Mouse (Mus musculus): ENCODE data around the gene Hoxc12.

Gene Hoxc12

DNA sequence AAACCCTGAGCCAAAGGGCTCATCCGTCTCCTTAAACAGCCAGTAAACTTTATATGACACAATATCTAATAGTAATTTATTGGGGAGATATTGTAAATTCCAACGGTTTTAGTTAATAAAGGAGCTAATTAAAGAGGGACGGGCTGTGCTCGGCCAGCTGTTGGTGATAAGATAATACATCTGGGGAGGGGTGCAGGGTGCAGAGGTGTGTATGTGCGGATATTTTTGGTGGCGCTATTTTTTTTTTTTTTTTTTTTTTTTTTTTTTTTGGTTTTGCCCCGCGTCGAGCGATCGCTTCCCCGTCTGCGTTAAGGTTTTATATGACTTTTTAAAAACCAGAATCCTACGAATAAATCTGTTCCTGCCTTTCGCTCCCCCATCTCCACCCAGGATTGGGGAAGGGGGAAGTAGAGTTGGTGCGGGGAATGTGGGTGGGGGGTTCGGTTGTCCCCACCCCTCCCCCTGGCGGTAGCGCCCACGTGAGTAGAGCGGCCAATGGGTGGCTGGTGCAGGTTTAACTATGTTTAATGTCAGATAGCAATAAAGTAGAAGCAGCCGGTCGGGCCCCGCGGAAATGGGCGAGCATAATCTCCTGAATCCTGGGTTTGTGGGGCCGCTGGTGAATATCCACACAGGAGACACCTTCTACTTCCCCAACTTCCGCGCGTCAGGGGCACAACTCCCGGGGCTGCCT, at the start of gene Hoxc12:
Gene Hoxc12, plus strand, starts transcription at position 479 of the 694 bp plus-strand sequence.
- DNase-seq (ENCODE audit: low read depth, low spot score): peak; percentile 71

DNA sequence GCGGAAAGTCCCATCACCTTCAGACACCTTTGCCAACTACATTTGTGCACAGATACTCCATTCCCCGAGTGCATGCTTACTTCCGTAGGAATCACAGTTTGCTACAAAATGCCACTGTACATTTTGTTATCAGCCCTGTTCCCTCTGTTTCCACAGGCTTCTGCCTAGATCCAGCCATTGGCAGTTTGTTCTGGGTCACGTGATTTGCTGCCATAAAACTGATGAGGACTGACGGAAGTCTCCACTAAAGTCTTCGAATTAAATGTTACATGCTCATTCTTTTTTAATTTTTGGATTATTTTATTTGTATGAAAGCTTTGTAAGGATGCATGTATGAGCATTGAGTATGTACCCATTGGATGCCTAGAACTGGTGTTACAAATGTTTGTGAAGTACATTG, 41.4 kb upstream of the Hoxc12 start:
- no peak for DNase-seq (ENCODE audit: low read depth, low spot score)

DNA sequence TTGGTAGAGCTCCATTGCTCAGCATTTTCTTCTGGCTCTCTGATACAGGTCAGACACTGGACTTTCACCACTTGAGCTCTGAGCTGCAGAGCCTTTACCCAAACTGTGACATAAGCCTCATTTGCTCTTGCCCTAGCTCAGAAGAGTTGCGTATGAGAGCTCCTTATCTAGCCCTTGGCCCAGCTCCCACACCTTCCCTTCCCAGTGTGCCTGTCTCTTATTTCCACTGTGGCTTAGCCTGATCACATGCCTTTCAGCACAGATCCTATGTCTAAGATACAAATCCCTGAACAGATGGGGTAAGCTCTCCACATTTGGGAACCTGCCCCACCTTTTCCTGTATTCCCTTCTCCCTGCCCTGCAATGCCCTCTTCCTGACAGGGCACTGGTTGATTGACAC, 31.6 kb upstream of the Hoxc12 start:
- no peak for DNase-seq (ENCODE audit: low read depth, low spot score)

DNA sequence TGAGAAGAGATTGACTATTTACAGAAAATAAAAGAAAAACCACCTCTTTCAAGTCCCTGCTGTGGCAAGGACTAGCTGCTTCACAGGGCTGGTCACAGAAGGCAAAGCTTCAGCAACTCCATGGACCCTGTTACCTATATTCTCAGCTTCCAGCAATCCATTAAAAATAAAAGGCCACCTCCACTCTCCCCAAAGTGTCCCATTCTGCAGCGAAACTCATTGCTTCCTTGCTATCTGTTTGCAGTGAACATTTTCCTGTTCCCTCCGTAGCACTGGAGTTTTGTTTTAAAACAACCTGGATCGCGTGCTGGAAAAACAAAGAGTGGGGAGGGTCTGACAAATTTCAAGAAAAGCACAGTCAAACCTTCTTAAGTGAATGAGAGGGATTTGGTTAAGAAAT, 27.0 kb upstream of the Hoxc12 start:
- DNase-seq (ENCODE audit: low read depth, low spot score): no peak

DNA sequence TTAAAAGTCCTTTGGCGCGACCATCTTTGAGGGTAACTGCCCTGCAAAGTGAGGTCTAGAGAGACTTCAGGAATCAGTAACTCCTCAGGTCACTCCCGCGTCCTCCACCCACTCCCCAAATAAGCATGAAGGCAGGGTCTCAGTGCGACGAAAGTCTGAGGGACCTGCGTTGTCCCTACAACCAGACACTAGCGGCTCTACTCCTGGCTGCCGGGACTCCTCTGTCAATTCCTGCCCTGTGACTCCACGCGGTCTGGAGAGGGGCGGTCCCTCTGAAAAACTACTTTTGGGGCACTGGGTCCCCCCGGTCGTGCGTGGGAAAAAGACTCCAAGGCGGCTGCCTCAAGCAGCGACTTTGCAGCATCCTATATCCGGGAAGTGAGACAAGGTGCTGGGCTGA, 26.5 kb upstream of the Hoxc12 start:
- peak; percentile 57 for DNase-seq (ENCODE audit: low read depth, low spot score)

DNA sequence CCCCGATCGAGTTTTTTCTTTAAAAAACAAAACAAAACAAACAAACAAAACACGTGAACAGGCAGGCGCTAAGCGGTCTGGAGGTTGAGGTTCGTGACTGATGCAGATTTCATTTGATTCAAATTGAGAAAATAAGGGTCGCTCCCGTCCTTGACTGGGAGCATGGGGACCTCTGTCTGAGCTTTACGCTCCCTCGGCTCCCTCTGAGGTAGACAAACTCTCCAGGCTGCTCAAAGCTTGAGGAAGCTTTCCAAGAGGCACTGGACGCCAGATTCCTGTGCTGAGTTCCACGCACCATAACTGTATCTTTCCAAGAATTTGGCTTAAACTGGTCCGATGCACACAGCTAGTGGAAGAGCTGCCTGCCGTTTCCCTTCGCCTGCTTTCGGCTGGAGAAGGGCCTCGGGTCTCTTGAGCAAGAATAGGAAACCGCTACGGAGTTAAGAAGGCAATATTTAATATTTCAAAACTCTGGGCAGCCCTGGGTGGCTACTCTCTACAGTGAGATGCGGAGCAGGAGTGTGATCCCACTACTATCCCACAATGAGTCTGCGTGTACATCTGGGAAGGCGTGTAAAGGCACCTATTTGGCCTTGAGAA, 26.0 kb upstream of the Hoxc12 start:
- peak; percentile 65 for DNase-seq (ENCODE audit: low read depth, low spot score)

DNA sequence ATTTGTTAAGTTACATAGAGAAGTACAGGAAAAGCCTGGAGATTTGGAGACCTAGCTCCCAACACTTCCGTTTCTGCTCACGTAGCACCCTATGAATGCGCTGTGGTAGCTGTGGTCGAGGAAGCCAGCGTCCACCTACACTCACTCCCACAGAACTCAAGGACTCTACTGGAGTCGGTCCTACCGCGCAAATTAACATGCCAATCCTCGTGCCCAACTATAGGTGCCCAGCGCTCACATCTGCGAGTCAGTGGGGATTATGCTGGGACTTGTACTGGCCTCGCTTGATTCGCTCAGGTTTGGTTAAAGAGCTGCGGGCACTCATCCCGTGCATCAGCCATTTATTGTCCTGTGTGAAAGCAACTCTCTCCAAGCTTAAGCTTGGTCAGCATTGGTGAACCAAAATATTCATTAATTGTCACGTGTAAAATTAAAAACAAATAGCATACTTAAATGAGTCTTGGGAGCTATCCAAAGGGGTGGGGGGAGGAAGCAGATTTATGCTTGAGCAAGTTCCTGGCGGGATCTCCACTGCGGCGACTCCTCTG, 23.4 kb upstream of the Hoxc12 start:
- DNase-seq (ENCODE audit: low read depth, low spot score): no peak

DNA sequence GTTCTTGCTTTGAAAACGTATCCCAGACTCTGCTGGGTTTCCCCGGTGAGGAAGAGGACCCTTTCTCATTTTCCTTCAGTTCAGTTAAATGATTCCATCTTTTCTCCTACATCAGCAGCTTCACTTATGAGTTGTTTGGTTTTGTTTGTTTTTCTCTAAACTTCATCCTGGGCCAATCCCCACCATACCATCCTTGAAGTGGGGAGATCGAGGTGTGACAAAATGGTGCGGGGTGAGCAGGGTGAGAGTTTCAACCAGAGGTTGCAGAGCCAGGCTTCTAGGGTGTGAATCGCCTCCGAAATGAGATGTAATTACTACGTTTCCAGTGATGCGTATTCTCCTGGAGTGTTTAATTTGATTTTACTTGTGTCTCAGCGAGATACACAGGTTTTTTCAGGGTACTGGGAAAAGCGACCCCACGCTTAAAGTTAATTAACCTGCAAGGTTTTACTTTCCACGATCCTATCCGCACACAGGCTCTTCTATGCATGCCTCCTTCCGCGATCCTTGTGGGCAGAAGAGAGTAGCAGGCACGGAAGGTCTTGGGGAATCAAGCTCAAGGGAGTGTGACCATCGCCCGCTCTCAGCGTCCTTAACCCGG, 18.5 kb upstream of the Hoxc12 start:
- no peak for DNase-seq (ENCODE audit: low read depth, low spot score)

DNA sequence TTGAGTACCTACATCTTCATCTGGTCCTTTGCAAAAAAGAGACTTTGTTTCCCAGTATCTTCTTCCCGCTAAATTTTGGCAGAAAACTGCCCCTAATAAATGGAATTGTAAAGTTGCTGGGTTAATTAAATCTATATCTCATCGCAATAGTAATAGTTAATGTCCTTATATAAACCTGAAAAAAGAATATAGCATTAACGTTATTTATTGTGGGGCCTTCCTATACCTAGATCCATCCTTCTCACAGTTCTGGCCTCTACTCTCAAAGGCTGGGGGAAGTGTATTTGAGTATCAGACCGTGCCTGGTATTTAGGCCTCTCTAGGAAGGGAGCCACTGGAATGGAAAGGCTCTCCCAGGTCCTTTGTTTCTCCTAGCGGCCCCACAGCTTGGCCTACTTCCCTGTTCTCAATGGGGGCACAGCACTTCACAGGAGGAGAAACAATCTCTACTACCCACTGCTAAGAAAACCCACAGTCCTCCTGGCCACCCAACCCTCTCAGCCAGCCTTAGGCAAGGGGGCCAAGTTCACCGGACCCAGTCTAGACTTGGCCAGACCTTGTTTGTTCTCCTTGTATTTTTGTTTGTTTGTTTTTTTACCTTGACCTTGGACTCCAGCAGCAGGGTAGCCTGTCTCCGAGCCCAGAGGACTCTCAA, 17.8 kb upstream of the Hoxc12 start:
- no peak for DNase-seq (ENCODE audit: low read depth, low spot score)

DNA sequence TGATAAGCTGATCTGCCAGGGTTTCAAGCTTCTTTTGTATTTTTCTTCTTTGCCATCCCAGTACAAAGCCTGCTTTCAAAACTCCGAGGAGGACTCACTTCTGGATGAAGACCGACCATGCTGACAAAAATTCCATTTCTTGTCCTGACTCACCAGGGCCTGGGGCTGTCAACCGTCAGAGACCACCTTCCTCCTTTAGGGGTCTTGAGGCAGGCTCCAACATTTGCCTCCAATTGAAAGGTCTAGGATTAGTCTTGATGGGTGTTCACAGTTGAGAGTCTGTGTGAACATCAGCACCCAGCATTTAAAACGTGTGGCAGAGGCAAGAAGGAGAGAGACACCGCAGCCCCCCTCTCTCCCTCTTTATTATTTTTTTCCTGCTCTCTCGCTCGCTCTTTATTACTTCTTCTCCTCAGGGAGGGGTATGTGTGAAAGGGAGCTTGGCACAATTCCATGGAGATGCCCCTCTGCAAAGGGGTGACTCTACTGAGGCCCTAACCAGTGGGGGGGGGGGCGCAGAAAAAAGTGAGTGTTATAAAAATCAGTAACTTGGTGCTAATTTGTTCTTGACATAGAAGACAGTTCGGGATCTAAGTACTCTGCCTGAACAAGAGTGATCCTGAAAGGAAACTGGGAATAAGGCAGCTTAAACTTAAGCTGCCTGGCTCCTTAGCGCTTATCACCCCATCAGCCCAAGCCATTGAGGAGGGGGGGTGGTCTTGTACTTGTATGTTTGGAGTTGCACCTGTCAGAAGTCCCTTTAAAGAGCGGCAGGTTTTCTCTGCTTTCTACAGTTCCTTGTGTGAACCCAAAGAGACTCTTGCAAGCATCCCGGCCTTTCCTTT, 17.0 kb upstream of the Hoxc12 start:
- no peak for DNase-seq (ENCODE audit: low read depth, low spot score)

DNA sequence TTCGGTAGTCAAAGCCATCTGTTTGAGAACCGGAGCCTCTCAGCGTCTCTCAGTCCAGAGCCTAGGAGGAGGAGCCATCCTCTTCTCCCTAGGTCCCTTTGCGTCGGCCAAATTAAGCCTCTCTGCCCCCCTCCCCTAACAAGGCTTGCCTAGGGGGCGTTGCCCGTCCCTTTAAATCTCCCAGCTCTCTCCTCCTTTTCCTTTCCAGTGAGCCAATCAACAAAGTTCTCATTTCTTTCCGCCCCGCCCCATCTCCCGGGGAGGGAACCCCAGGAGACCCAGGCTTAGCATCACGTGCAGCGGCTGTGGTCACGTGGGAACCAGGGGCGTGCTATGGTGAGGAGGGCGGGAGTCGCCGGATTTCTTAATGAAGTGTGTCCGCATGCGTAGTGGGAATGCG, 15.9 kb upstream of the Hoxc12 start:
- DNase-seq (ENCODE audit: low read depth, low spot score): peak; percentile 100

DNA sequence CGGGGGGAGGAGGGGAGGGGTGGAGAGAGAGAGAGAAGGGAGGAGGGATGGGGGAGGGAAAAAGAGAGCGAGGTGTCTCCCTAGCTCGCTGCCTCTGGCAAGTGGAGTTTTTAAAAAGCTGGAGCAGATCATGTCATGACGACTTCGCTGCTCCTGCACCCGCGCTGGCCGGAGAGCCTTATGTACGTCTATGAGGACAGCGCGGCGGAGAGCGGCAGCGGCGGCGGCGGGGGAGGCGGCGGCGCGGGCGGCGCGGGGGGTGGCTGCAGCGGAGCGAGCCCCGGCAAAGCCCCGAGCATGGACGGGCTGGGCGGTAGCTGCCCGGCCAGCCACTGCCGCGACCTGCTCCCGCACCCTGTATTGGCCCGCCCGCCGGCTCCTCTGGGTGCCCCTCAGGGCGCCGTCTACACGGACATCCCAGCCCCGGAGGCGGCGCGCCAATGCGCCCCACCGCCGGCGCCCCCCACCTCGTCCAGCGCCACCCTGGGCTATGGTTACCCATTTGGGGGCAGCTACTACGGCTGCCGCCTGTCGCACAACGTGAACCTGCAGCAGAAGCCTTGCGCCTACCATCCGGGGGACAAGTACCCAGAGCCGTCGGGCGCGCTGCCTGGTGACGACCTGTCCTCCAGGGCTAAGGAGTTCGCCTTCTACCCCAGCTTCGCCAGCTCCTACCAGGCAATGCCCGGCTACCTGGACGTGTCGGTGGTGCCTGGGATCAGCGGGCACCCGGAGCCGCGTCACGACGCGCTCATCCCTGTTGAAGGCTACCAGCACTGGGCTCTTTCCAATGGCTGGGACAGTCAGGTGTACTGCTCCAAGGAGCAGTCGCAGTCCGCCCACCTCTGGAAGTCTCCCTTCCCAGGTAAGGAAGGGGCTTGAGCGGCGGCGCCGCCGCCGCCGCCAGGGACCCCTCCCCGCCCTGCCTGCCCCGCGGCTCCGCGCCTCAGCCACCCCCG, 15.2 kb upstream of the Hoxc12 start, which contains the start of gene Hoxc13:
Gene Hoxc13, plus strand, starts transcription at position 51 of the 959 bp plus-strand sequence.
- DNase-seq (ENCODE audit: low read depth, low spot score): no peak

DNA sequence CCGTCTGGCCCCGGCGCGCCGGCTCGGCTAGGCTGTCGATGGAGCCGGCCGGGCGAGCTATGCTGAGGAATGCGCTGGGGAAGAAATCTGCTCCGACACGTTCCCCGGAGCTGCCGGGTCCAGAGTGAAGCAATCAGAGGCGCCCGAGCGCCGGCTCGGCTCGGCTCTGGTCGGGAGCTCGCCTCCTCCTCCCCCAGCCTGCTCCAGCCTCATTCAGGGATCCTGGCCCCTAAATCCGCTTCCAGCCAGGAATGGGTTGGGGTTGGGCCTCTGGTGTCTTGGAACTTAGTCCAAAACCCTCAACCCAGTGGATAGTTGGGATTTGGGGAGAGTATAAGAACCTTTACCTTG, 14.6 kb upstream of the Hoxc12 start:
- no peak for DNase-seq (ENCODE audit: low read depth, low spot score)

DNA sequence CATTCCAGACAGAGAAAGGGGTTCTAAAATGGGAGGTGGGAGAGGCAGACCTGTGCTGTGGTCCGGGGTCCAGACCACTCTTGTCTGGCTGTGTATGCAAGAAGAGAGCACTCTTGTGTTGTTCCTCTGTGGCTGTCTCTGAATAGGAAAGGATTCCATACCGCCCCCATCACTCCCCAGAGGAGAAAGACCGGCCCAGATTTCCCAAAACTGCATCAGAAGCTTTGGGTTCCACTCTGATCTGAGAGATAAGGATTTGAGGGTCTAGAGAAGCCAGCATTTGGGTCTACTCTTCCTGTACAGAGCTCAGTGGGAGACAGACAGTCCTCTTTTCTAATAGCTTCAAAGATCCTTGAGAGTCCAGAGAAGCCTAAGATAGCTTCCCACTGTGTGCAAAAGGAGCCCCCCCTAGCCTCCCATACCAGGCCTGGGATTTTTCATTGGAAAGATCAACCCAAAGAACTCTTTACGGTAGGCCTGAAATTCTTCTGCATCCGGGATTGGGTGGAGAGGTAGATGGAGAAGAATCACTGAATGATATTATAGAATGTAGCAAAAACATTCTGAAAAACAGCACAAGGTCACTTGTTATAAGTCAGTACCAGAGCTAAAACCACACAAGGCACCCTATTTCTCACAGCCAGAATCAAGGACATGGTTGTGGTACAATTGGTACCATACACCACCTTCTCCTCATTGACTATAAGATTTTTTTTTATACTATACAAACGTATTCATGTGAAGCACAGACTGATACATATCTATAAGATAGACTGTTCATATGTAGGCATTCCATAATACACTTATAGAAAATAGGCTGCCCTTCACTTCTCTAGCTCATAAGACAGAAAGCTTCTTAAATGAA, 13.7 kb upstream of the Hoxc12 start:
- no peak for DNase-seq (ENCODE audit: low read depth, low spot score)

DNA sequence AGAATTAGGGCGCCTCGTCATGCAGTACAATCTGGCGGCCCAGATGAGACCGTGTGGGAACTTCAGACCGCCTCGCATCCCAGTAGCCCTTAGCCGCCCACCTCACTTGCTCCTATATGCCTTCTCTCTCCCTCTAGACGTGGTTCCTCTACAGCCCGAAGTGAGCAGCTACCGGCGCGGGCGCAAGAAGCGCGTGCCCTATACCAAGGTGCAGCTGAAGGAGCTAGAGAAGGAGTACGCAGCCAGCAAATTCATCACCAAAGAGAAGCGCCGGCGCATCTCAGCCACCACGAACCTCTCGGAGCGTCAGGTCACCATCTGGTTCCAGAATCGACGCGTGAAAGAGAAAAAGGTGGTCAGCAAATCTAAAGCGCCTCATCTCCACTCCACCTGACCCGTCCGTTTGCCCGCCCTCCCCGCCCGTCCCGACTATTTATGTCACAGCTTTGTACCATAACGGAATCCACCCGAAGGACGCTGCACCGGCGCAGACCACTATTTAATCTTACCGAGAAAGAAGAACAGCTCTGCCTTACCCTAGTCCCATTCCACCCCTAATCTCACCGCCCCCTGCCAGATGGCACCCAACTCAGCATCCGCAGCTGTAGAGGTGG, 9.4 kb upstream of the Hoxc12 start:
- DNase-seq (ENCODE audit: low read depth, low spot score): no peak

DNA sequence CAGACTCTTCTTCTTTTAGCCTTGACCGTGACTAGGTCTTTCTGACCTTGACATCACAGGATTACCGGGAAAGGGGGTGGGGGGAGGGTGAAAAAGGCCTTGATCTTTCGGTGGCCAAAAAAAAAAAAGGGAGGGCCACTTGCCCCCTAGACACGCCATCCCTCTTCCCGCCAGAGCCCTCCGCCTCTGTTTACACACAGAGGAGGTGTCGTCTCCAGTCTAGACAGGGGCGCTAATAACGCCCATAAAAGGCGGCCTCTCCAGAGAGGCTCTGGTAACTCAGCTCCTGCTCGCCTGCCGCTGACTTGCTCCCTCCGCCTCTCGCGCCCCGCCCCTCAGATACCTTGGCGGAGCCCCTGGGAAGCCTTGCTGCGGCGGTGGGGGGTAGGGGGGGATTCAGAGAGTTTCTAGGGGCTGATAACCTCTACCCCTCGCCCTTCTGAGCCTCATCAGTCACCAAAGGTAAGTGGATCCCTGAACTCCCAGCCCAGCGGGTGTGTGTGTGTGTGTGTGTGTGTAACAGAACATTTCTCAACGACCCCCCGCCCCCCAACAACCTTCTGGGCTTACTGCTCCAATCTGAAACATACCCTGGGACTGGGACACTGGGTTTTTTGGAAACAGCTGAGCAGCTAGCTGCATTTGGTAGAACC, 4.7 kb upstream of the Hoxc12 start:
- DNase-seq (ENCODE audit: low read depth, low spot score): peak; percentile 97

DNA sequence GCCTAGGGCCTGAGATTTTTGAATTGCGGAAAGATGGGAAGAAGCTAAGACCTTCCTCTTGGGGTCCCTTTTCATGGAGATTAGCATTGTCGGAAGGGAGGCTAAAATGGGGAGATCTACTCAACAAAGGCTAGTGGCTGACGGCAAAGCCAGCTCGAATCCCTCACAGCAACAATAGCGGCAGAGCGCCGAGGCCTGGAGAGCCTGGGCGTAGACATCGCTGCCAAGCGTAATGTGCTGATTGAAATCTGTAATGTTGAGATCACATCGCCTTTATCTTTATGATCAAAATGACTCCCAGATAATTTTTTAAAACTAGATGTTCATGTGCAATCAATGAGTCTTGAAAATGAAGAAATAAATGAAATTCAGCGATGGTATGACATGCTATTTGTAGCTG, 2.1 kb upstream of the Hoxc12 start:
- DNase-seq (ENCODE audit: low read depth, low spot score): peak; percentile 47

DNA sequence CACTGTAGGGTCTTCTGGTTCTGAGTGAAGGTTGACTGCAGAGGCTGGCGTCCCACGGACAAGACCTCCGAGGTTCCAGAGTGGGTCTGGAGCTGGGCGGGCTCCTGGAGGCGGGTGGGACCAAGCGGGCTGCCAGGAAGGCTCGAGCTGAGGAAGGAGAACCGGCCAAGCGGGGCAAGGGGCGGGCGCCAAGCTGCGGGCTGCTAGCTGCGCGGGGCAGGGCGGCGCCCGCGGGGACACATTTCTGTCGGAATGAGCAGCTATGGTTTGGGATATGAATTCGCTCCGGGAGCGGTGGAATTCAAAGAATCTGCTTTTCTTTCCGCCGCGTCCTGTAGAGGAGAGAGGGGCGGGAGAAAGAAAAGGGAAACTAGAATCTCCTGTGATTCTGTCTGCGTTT, 1.7 kb upstream of the Hoxc12 start:
- peak; percentile 35 for DNase-seq (ENCODE audit: low read depth, low spot score)

Data from ES-CJ7 (cell line).